Mouse (Mus musculus) hindbrain, postnatal 0 days (tissue): Measurements from ENCODE around the gene Adamts9. TPM values are rescaled to one million over a fixed set of nuclear protein-coding genes. Genes with fewer than 3 reads are reported as not detected.

ENCODE experiments used
- ATAC-seq: fragments of 200-750 bp; cut with Nextera tagmentation; 2 replicates; pipeline ENCODE4 v1.8.0; 2017; ENCODE audit warnings: mild to moderate bottlenecking, moderate TSS enrichment, moderate library complexity
- DNase-seq: peaks from one replicate; pipeline ENCODE4 v3.0.0-alpha.2; 2015; ENCODE audit warnings: low spot score
- H3K27ac ChIP-seq: fragments of 300-500 bp; sonication (generic); 2 replicates; pipeline ENCODE4 v1.5.1; 2014; ENCODE audit warnings: mild to moderate bottlenecking
- H3K27me3 ChIP-seq: fragments of 300-500 bp; sonication (generic); 2 replicates; pipeline ENCODE4 v1.6.1; 2014; ENCODE audit warnings: low read length, mixed read lengths; ENCODE audit not compliant: insufficient read depth
- H3K36me3 ChIP-seq: fragments of 300-500 bp; sonication (generic); 2 replicates; pipeline ENCODE4 v1.6.1; 2014; ENCODE audit warnings: low read length, mixed read lengths; ENCODE audit not compliant: insufficient read depth
- H3K4me1 ChIP-seq: fragments of 300-500 bp; sonication (generic); 2 replicates; pipeline ENCODE4 v1.6.1; 2014; ENCODE audit warnings: antibody characterized with exemption, low read length, mixed read lengths; ENCODE audit not compliant: insufficient read depth
- H3K4me2 ChIP-seq: fragments of 300-500 bp; sonication (generic); 2 replicates; pipeline ENCODE4 v1.6.1; 2014; ENCODE audit warnings: low read depth, mild to moderate bottlenecking, low read length, moderate library complexity, mixed read lengths
- H3K4me3 ChIP-seq: fragments of 300-500 bp; sonication (generic); 2 replicates; pipeline ENCODE4 v1.5.1; 2014; ENCODE audit warnings: low read length
- H3K9ac ChIP-seq: fragments of 300-500 bp; sonication (generic); replicated peaks from 2 replicates; pipeline ENCODE4 v1.6.1; 2014; ENCODE audit warnings: mild to moderate bottlenecking, low read length, moderate library complexity, mixed read lengths
- H3K9me3 ChIP-seq: fragments of 300-500 bp; sonication (generic); 2 replicates; pipeline ENCODE4 v1.6.1; 2016; ENCODE audit warnings: low read length, mixed read lengths
- CTCF ChIP-seq: IDR thresholded peaks from 2 replicates; pipeline ENCODE4 v1.5.1; 2016; ENCODE audit warnings: antibody characterized with exemption, control low read depth, low read depth
- WGBS: fragments of 180-500 bp; shearing (Covaris S2); extraction: QIAGEN DNeasy Blood & Tissue Kit; methylation state at CpG from one replicate; pipeline ENCODE4 v1.1.7; 2014; 5-methylcytosine and 5-hydroxymethylcytosine counted together
- polyA plus RNA-seq: library from polyadenylated mRNA; unstranded; fragments of >200 nt; fragmentation: Nextera tagmentation; extraction: Ambion mirVana; gene quantifications from 2 replicates; pipeline ENCODE4 v1.2.1, GENCODE M21; 2015
- total RNA-seq: library from RNA; depleted of rRNA; stranded (reverse); fragments of >200 nt; gene quantifications from 2 replicates; pipeline ENCODE4 v1.2.3, GENCODE M21; 2014

Adamts9 gene
- total and polyA plus RNA-seq, 2 experiments from 2014 or later, result 1.5 to 7.6 TPM

GRCm38 (mm10) chr6:92869089-92869581, 74.2 kb downstream of the Adamts9 start, which contains the start of gene Gm15737:
TSS of gene Gm15737 (plus strand) at chr6:92869357.
- 59% methylated on average over 4 of the region's 4 CpGs for WGBS
- H3K27me3 ChIP-seq, result no peaks in the 10 kb centered on the region

DNA sequence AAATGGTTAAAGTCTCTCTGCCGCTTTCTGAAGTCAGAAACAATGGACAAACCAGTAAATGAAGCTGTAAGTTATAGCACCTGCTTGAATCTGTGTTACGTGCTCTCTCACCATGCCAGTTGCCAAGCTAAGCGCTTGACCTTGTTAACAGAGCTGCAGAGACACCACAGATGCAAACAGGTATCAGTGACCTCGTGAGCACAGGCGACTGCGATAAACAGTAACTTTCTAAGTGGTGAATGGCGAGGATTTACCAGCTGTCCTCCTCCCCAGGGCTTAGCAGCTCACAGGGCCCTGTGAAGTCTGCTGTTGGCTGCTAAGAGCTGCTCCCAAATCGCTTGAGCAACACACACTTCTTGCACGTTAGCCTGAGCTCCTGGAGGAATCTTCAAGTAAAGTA, 80.7 kb downstream of the Adamts9 start:
- Histone ChIP-seq H3K27me3 (no peaks in the 10 kb centered on the region), H3K9ac (no peak overlapping the region), H3K4me2 (no peak overlapping the region), H3K9me3 (no peaks in the 10 kb centered on the region), H3K4me3 (no peak overlapping the region), H3K27ac (no peak overlapping the region), H3K36me3 (no peaks in the 10 kb centered on the region), H3K4me1 (no peaks in the 10 kb centered on the region)
- ATAC-seq (no peak), DNase-seq (no peak)
- 78% methylated on average over 9 of the region's 9 CpGs for WGBS
- TF ChIP-seq CTCF, result no peak

More at GRCm38 (mm10) chr6:92869089-92869581, 74.2 kb downstream of the Adamts9 start, which contains the start of gene Gm15737:
- H3K4me1 ChIP-seq, result no peaks in the 10 kb centered on the region
- H3K4me2 ChIP-seq, result no peak within 1 kb of the TSS
- DNase-seq (no peak), ATAC-seq (no peak)
- H3K9me3 ChIP-seq, result no peaks in the 10 kb centered on the region
- TF ChIP-seq CTCF, result no peak
- H3K9ac ChIP-seq, result no peak within 1 kb of the TSS
- peak within 1 kb of the TSS; percentile 11; the same call in 1 of the 2 replicates for H3K27ac ChIP-seq
- H3K4me3 ChIP-seq, result no peak within 1 kb of the TSS
- H3K36me3 ChIP-seq, result no peaks in the 10 kb centered on the region

GRCm38 (mm10) chr6:92860285-92860912, 82.9 kb downstream of the Adamts9 start:
- 77% methylated on average over 5 of the region's 5 CpGs for WGBS
- no peak for DNase-seq

DNA sequence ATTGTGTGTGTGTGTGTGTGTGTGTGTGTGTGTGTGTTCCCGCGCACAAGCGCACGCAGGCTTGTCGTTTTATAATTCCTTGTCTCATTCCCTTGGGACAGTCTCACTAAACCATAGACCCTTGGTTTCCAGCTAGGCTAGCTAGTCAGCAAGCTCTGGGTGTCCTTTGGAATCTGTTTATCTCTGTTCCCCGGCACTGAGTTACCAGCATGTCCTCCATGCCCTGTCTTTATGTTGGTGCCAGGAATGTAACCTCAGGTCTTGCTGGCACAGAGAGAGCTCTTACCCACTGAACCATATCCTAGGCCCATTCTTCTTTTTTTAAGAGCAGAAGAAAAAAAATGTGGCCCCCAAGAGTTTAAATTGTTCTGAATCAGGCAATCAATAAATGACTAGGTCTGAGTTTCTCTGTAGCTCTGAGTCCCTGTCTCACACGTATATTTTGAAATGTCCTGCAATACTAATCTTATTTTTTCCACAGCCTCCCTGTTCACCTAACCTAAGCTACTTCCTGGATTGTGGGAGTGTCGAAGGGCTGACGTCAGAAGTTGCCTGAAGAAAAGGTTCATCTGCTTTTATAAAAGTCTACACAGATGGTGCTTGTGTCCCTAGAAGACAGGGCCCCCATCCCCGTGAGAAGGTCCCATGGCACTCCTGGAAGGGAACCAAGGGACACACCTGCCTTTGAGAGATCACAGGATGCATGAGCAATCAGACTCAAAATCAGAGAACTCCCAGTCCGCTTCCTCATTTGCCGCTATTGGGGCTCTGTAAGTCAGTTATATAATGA, 84.4 kb downstream of the Adamts9 start:
- no peak for TF ChIP-seq CTCF
- Histone ChIP-seq H3K27me3 (no peaks in the 10 kb centered on the region), H3K4me1 (no peaks in the 10 kb centered on the region), H3K4me3 (no peak overlapping the region), H3K27ac (no peak overlapping the region), H3K9me3 (no peaks in the 10 kb centered on the region), H3K4me2 (no peak overlapping the region), H3K9ac (no peak overlapping the region), H3K36me3 (no peaks in the 10 kb centered on the region)
- no peak for ATAC-seq
- 68% methylated on average over 12 of the region's 12 CpGs for WGBS
- no peak for DNase-seq

More at GRCm38 (mm10) chr6:92860285-92860912, 82.9 kb downstream of the Adamts9 start:
- Histone ChIP-seq H3K9me3 (no peaks in the 10 kb centered on the region), H3K9ac (no peak overlapping the region), H3K27me3 (no peaks in the 10 kb centered on the region), H3K4me3 (no peak overlapping the region), H3K4me1 (no peaks in the 10 kb centered on the region), H3K27ac (no peak overlapping the region), H3K36me3 (no peaks in the 10 kb centered on the region), H3K4me2 (no peak overlapping the region)
- no peak for TF ChIP-seq CTCF
- no peak for ATAC-seq

GRCm38 (mm10) chr6:92857761-92858160, 85.5 kb downstream of the Adamts9 start:
- Histone ChIP-seq H3K27me3 (no peaks in the 10 kb centered on the region), H3K4me2 (no peak overlapping the region), H3K27ac (no peak overlapping the region), H3K36me3 (no peaks in the 10 kb centered on the region), H3K9me3 (no peaks in the 10 kb centered on the region), H3K9ac (no peak overlapping the region), H3K4me3 (no peak overlapping the region), H3K4me1 (no peaks in the 10 kb centered on the region)
- no peak for DNase-seq
- WGBS, result 91% methylated on average over 13 of the region's 13 CpGs
- TF ChIP-seq CTCF, result no peak
- ATAC-seq, result no peak

DNA sequence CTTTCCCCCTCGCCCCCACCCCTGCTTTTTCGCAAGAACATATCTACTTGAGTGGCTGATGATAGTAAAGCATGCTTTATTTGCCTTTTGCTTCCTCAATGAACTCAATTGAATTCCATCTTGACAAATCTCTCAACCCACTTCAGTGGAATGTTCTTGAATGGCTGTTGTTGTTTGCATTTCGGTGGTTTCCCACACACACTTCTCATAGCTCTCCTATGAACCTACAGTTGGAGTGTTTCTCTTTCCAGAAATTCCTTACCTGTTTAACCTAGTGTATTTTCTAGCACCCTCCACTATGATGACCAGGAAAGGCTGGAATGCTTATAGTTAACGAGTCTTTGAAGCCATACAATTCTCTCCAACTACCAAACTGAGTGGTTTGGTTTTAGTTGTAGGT, 88.4 kb downstream of the Adamts9 start:
- WGBS, result 92% methylated on average over 4 of the region's 4 CpGs
- ATAC-seq, result no peak
- Histone ChIP-seq H3K27me3 (no peaks in the 10 kb centered on the region), H3K4me1 (peaks cover 5% of the 10 kb centered on the region; the same call in 1 of the 2 replicates), H3K9ac (no peak overlapping the region), H3K4me2 (no peak overlapping the region), H3K4me3 (no peak overlapping the region), H3K36me3 (no peaks in the 10 kb centered on the region), H3K27ac (no peak overlapping the region), H3K9me3 (no peaks in the 10 kb centered on the region)
- no peak for DNase-seq
- TF ChIP-seq CTCF, result no peak
